Mouse (Mus musculus): Measurements from ENCODE around the gene Casp9. TPM values are rescaled to one million over a fixed set of nuclear protein-coding genes. Genes with fewer than 3 reads are reported as not detected.

The Casp9 gene
- total and polyA plus RNA-seq, 3 experiments: 2.8 to 6.4 TPM; not detected in 1

DNA sequence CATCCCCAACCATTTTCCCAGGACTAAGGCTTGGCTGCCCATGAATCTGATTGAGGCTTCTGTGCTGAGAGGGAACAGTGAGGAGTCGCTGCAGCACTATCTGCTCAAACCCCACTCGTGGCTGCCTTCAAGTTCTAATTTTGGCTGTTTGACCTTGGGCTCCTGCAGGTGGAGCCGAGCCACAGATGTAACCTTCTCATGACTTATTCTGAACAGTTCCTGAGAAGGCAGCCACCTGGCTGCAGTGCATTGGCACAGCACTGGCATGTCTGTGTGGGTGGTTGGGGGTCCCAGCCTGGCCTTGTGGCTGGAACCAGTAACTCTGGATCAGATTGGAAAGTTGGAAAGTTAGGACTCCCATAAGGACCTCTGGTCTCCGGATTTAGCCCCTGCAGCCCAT lies 34.8 kb downstream of the Casp9 start:
- Histone ChIP-seq H3K36me3 (ENCODE audit: control insufficient read depth in 1 of 2, insufficient read depth in 2 of 2, low read length in 2 of 2) (no peaks in the 10 kb centered on the region), H3K27me3 (ENCODE audit: control insufficient read depth in 1 of 2, insufficient read depth in 2 of 2, low read length in 2 of 2) (no peaks in the 10 kb centered on the region; a peak in 1 of 4 replicates), H3K27ac (ENCODE audit: control insufficient read depth, low read depth, low read length) (no peak overlapping the region), H3K9me3 (replicated peaks; ENCODE audit: insufficient read depth, low read length) (no peaks in the 10 kb centered on the region), H3K9ac (ENCODE audit: control insufficient read depth, low read depth, low read length, poor library complexity, severe bottlenecking) (no peak overlapping the region), H3K4me3 (ENCODE audit: control insufficient read depth in 1 of 2, insufficient read depth in 1 of 2, low read depth in 2 of 2, low read length in 2 of 2) (no peak overlapping the region), H3K4me1 (ENCODE audit: control insufficient read depth in 1 of 2, insufficient read depth in 2 of 2, low read length in 2 of 2) (no peaks in the 10 kb centered on the region), H3K79me2 (ENCODE audit: control insufficient read depth, insufficient read depth, low read length, poor library complexity) (no peaks in the 10 kb centered on the region)
- no peak for DNase-seq (ENCODE audit: low read depth, low spot score)
- TF ChIP-seq KAT2A (conservative IDR thresholded peaks at IDR 0.05; ENCODE audit: low read depth, low read length) (no peak), CTCF (IDR thresholded peaks at IDR 0.05 in 2 of 3, conservative IDR thresholded peaks at IDR 0.05 in 1 of 3; ENCODE audit: control insufficient read depth in 1 of 3, insufficient read depth in 1 of 3, low read depth in 2 of 3, low read length in 3 of 3, poor library complexity in 1 of 3, severe bottlenecking in 1 of 3) (no peak)

DNA sequence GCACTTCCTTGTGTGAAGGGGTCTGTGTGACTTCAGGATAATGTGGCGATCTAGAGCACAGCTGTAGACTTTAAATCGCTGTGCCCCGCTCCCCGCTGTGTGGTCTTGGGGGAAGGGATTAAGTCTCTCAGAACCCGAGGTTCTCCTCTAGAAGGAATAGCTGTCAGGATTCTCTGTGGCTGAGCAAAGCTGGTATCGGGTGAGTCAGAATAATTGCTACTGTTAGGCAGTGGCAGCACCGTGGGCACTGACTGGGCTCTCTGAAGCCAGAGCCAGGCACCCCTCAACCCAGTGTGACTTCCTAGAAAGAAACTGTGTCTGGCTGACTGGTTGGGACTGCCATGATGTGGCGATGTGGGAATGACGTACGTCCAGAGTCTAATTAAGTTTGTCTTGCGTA lies 37.0 kb downstream of the Casp9 start:
- TF ChIP-seq ZNF384 (IDR thresholded peaks at IDR 0.05; ENCODE audit: low read depth, low read length) (no peak), MAFK (IDR thresholded peaks at IDR 0.05; ENCODE audit: borderline replicate concordance, low read depth, low read length) (no peak), CTCF (IDR thresholded peaks at IDR 0.05 in 2 of 3, conservative IDR thresholded peaks at IDR 0.05 in 1 of 3; ENCODE audit: control insufficient read depth in 1 of 3, insufficient read depth in 1 of 3, low read depth in 2 of 3, low read length in 3 of 3, poor library complexity in 1 of 3, severe bottlenecking in 1 of 3) (no peak), USF2 (IDR thresholded peaks at IDR 0.05; ENCODE audit: borderline replicate concordance in 1 of 2, insufficient read depth in 1 of 2, low read depth in 1 of 2, low read length in 2 of 2) (no peak), POLR2A (IDR thresholded peaks at IDR 0.05; ENCODE audit: control insufficient read depth in 1 of 2, insufficient read depth in 1 of 2, low read depth in 1 of 2, low read length in 2 of 2, poor library complexity in 1 of 2) (no peak), E2F4 (IDR thresholded peaks at IDR 0.05; ENCODE audit: borderline replicate concordance, low read depth, low read length) (no peak), NRF1 (IDR thresholded peaks at IDR 0.05; ENCODE audit: insufficient read depth, low read depth, low read length, poor library complexity, severe bottlenecking) (no peak), CHD1 (IDR thresholded peaks at IDR 0.05; ENCODE audit: low read depth, low read length) (no peak), ZC3H11A (IDR thresholded peaks at IDR 0.05; ENCODE audit: low read depth, low read length) (no peak)
- Histone ChIP-seq H3K4me3 (ENCODE audit: control insufficient read depth in 1 of 2, insufficient read depth in 1 of 2, low read depth in 2 of 2, low read length in 2 of 2) (no peak overlapping the region), H3K9me3 (replicated peaks; ENCODE audit: insufficient read depth, low read length) (no peaks in the 10 kb centered on the region), H3K27ac (ENCODE audit: control insufficient read depth, low read depth, low read length) (no peak overlapping the region), H3K27me3 (ENCODE audit: control insufficient read depth in 1 of 2, insufficient read depth in 2 of 2, low read length in 2 of 2) (peaks cover 0 to 2% of the 10 kb centered on the region in 2 experiments; a peak in 2 of 4 replicates), H3K4me1 (ENCODE audit: control insufficient read depth in 1 of 2, insufficient read depth in 2 of 2, low read length in 2 of 2) (no peaks in the 10 kb centered on the region), H3K9ac (ENCODE audit: control insufficient read depth, low read depth, low read length, poor library complexity, severe bottlenecking) (no peak overlapping the region), H3K79me2 (ENCODE audit: control insufficient read depth, insufficient read depth, low read length, poor library complexity) (no peaks in the 10 kb centered on the region), H3K36me3 (ENCODE audit: control insufficient read depth in 1 of 2, insufficient read depth in 2 of 2, low read length in 2 of 2) (no peaks in the 10 kb centered on the region)
- DNase-seq (ENCODE audit: low read depth, low spot score): no peak

DNA sequence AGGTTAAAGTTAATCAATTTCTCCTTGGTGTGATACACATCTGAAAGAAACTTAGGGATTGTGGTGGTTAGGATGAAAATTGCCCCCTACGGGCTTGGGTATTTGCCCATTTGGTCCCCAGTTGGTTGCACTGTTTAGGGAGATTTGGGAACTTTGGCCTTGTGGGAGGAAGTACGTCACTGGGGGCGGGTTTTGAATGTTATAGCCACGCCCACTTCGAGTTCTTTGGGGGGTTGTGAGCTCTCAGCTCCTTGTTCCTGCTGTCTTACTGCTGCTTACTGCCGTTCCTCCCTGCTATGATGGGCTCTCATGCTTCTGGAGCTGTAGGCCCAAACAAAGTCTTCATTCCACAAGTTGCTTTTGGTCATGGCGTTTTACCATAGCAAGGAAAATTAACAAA lies 37.9 kb downstream of the Casp9 start:
- Histone ChIP-seq H3K27ac (ENCODE audit: control insufficient read depth, low read depth, low read length) (no peak overlapping the region), H3K79me2 (ENCODE audit: control insufficient read depth, insufficient read depth, low read length, poor library complexity) (no peaks in the 10 kb centered on the region), H3K4me1 (ENCODE audit: control insufficient read depth in 1 of 2, insufficient read depth in 2 of 2, low read length in 2 of 2) (no peaks in the 10 kb centered on the region), H3K36me3 (ENCODE audit: control insufficient read depth in 1 of 2, insufficient read depth in 2 of 2, low read length in 2 of 2) (no peaks in the 10 kb centered on the region), H3K4me3 (ENCODE audit: control insufficient read depth in 1 of 2, insufficient read depth in 1 of 2, low read depth in 2 of 2, low read length in 2 of 2) (no peak overlapping the region), H3K9me3 (replicated peaks; ENCODE audit: insufficient read depth, low read length) (no peaks in the 10 kb centered on the region), H3K9ac (ENCODE audit: control insufficient read depth, low read depth, low read length, poor library complexity, severe bottlenecking) (no peak overlapping the region), H3K27me3 (ENCODE audit: control insufficient read depth in 1 of 2, insufficient read depth in 2 of 2, low read length in 2 of 2) (peaks cover 0 to 2% of the 10 kb centered on the region in 2 experiments; a peak in 2 of 4 replicates)
- peak; percentile 15 for DNase-seq (ENCODE audit: low read depth, low spot score)
- TF ChIP-seq BHLHE40 (IDR thresholded peaks at IDR 0.05; ENCODE audit: borderline replicate concordance, low read depth, low read length) (no peak), JUND (IDR thresholded peaks at IDR 0.05; ENCODE audit: low read depth, low read length) (no peak), ZNF384 (IDR thresholded peaks at IDR 0.05; ENCODE audit: low read depth, low read length) (no peak), RCOR1 (IDR thresholded peaks at IDR 0.05; ENCODE audit: low read depth, low read length) (no peak)
